Mouse (Mus musculus): ENCODE measurements around the gene Gm49361.

DNA sequence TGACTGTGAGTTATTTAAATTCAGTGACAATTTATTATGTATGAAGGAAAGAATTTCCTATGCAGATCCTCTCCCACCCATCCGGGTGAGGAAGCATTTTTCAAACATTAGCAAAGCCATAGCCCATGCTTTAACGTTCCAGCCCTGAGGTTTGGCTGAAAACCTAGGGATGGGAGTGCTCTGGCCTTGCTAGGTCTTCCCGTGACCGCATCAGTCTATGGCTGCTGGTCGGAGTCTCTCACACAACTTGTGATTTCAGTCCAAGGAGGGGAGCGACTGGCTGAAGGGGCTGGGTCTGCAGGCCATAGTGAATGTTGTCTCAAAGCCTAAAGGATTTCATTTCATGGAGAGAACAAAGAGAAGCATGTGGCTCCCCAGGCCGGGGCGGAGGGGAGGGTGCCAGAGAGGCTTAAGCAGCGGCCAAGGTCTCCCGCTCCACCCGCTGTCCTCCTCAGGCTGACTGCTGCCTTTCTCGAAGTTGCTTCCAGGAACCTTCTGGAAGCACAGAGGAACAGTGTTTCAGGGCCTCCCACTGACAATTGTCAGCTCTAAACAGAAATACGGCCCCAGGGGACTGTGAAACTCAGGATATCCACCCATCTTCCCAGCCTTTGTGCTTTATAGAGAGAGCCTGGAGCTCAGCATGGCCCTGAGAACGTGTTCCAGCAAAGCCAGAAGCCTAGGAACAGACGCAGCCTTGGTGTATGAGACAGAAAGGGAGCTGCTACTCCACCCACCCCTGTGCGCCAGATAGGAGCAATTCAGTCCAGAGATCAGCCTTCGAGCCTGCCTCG is 38.6 kb downstream of the Gm49361 start:
- TF ChIP-seq EP300 (IDR thresholded peaks at IDR 0.05; ENCODE audit: low read length) (no peak), E2F4 (IDR thresholded peaks at IDR 0.05; ENCODE audit: insufficient replicate concordance, low read depth, low read length) (no peak), CTCF (conservative IDR thresholded peaks at IDR 0.05 in 1 of 2, IDR thresholded peaks at IDR 0.05 in 1 of 2; ENCODE audit: low read depth in 2 of 2, low read length in 2 of 2) (no peak)
